Mouse (Mus musculus) intestine, embryonic 14.5 days (tissue): ENCODE data around the gene 1700125H20Rik. TPM values are rescaled to one million over a fixed set of nuclear protein-coding genes. Genes with fewer than 3 reads are reported as not detected.

Experiments
- polyA plus RNA-seq: library from polyadenylated mRNA; unstranded; fragments of >200 nt; fragmentation: Nextera tagmentation; extraction: Ambion mirVana; gene quantifications from 2 replicates; pipeline ENCODE4 v1.2.1, GENCODE M21; 2014

1700125H20Rik gene
- polyA plus RNA-seq, 1 experiment from 2014 or later, result not detected

Other genes with a start within 250 kb of the 1700125H20Rik start
- 0.24 and 0.99 TPM in 2 replicates for gene Car4, start 212.6 kb upstream of the 1700125H20Rik start, polyA plus RNA-seq
- 5.5 and 5.7 TPM in 2 replicates for gene Usp32, start 30.2 kb upstream of the 1700125H20Rik start, polyA plus RNA-seq
- gene Appbp2, start 64.7 kb downstream of the 1700125H20Rik start, polyA plus RNA-seq, result 49.8 and 50.0 TPM in 2 replicates
- gene Ppm1d, start 140.8 kb downstream of the 1700125H20Rik start, polyA plus RNA-seq, result 15.8 and 16.7 TPM in 2 replicates
- gene Bcas3, start 182.8 kb downstream of the 1700125H20Rik start, polyA plus RNA-seq, result 17.9 and 20.3 TPM in 2 replicates